Mouse (Mus musculus) CH12.LX (cell line): Measurements from ENCODE around the gene Zcchc7.

Experiments used
- CTCF ChIP-seq, 2 experiments: IDR thresholded peaks in 1 of 2; conservative IDR thresholded peaks in 1 of 2; 2 replicates each; pipeline ENCODE4 v1.5.1; 2011 to 2012; ENCODE audit warnings: low read depth in 2 of 2, low read length in 2 of 2, improper control_type of control experiment in 1 of 2, inconsistent platforms in 1 of 2, mild to moderate bottlenecking in 1 of 2, moderate library complexity in 1 of 2
- EP300 ChIP-seq: IDR thresholded peaks from 2 replicates; pipeline ENCODE4 v1.6.1; 2011; ENCODE audit warnings: low read length, improper control_type of control experiment
- MAX ChIP-seq: IDR thresholded peaks from 2 replicates; pipeline ENCODE4 v1.6.1; 2011; ENCODE audit warnings: low read length, improper control_type of control experiment
- POLR2A ChIP-seq: IDR thresholded peaks from 2 replicates; pipeline ENCODE4 v1.6.1; 2011; ENCODE audit warnings: low read depth, mild to moderate bottlenecking, improper control_type of control experiment, low read length
- RCOR1 ChIP-seq: conservative IDR thresholded peaks from 2 replicates; pipeline ENCODE4 v1.6.1; 2012; ENCODE audit warnings: low read depth, mild to moderate bottlenecking, inconsistent platforms, low read length, improper control_type of control experiment
- SMC3 ChIP-seq: IDR thresholded peaks from 2 replicates; pipeline ENCODE4 v1.6.1; 2011; ENCODE audit warnings: low read depth, low read length, improper control_type of control experiment

GRCm38 (mm10) chr4:44755553-44756133 is at the start of gene Zcchc7:
- no peak for TF ChIP-seq CTCF (conservative IDR thresholded peaks at IDR 0.05 in 1 of 2, IDR thresholded peaks at IDR 0.05 in 1 of 2; ENCODE audit: low read depth in 2 of 2, low read length in 2 of 2)
- no peak for TF ChIP-seq MAX
- no peak for TF ChIP-seq POLR2A
- no peak for TF ChIP-seq EP300
- no peak for TF ChIP-seq SMC3
- TF ChIP-seq RCOR1, result no peak
